Mouse (Mus musculus): Measurements from ENCODE around the gene Dysf.

The Dysf gene

DNA sequence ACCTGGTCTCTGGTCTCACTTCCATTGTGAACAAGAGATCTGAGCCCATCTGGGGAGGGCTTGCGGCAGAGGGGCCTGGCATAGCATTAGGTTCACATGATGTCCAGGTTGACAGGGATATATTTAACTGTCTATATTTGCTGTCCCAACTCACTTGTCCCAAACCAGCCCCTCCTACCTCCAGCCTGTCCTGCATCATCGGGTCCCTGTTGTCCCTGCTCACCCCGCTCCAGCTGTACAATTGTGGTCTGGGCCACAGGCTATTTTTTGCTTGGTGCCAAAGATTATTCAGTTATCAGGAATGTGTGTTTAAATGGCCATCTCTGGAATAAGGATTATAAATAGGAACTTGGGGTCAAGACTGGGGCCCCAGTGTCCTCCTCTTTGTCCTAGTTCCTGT is 235.0 kb downstream of the Dysf start:
- DNase-seq = no peak

- no peak for DNase-seq
Measured at GRCm38 (mm10) chr6:84246101-84246760, 237.8 kb downstream of the Dysf start.

GRCm38 (mm10) chr6:84246979-84247378 is 238.6 kb downstream of the Dysf start:
- DNase-seq = no peak

Measured in cerebellum, adult 11 months (tissue).